Mouse (Mus musculus) ES-E14 (cell line): ENCODE measurements around the gene Tbc1d7.

Source experiments
- CHD2 ChIP-seq: IDR thresholded peaks from 2 replicates; pipeline ENCODE4 v1.6.1; 2014; ENCODE audit warnings: mild to moderate bottlenecking, low read depth, low read length, inconsistent platforms
- HCFC1 ChIP-seq: IDR thresholded peaks from 2 replicates; pipeline ENCODE4 v1.6.1; 2012; ENCODE audit warnings: low read length, inconsistent platforms, borderline replicate concordance; ENCODE audit not compliant: insufficient read depth
- ZNF384 ChIP-seq: IDR thresholded peaks from 2 replicates; pipeline ENCODE4 v1.6.1; 2012; ENCODE audit warnings: low read depth, low read length, inconsistent platforms

- TF ChIP-seq CHD2: no peak
- TF ChIP-seq ZNF384: no peak
- TF ChIP-seq HCFC1: no peak
These were observed 22.6 kb downstream of the Tbc1d7 start for GRCm38 (mm10) chr13:43148692-43149091.
